Comparison of ENCODE assay signal across 13 mouse cellular contexts in genomic region chr7:80911053-80911452, GRCm38 (mm10). TPM values are rescaled to one million over a fixed set of nuclear protein-coding genes. Genes with fewer than 3 reads are reported as not detected.
DNase-seq lines count a peak whose midpoint lies in the region; ATAC-seq lines count a peak whose summit lies in the region.
"Had no signal": no experiment of that assay in that cellular context is flagged by ENCODE, and none has a peak within 500 bp of the region (broad histone marks: within the 10 kb centered on the region; RNA-seq: fewer than 3 reads in every experiment).

No protein-coding gene starts in this region.

- H3K27ac ChIP-seq in intestine, embryonic 15.5 days = no peak overlapping the region
- H3K27ac ChIP-seq in stomach, embryonic 16.5 days (ENCODE audit: low read length) = no peak overlapping the region
- H3K27ac ChIP-seq: heart, embryonic 15.5 days had no signal

- H3K4me2 ChIP-seq in intestine, embryonic 15.5 days (replicated peaks) = no peak overlapping the region
- no peak overlapping the region for H3K4me2 ChIP-seq in stomach, embryonic 16.5 days (ENCODE audit: low read depth, low read length)
- H3K4me2 ChIP-seq: heart, embryonic 15.5 days had no signal

- 75% methylated on average over 7 of the region's 7 CpGs for WGBS in intestine, embryonic 15.5 days
- WGBS in stomach, embryonic 16.5 days = 73% methylated on average over 7 of the region's 7 CpGs

- peak; percentile 39 for ATAC-seq in intestine, embryonic 15.5 days
- 0 out of 2 replicates have a peak, but pooled peaks have one; percentile 53 for ATAC-seq in stomach, embryonic 16.5 days (ENCODE audit: insufficient read depth, low FRiP score)
- ATAC-seq: hindbrain, embryonic 16.5 days had no signal

- peaks cover 21% of the 10 kb centered on the region; the same call in 1 of the 2 replicates for H3K36me3 ChIP-seq in intestine, embryonic 15.5 days
- H3K36me3 ChIP-seq in stomach, embryonic 16.5 days (ENCODE audit: control insufficient read depth, insufficient read depth, low read length) = 0 out of 2 replicates have a peak, but pooled peaks cover 4% of the 10 kb centered on the region

- intact Hi-C loops in heart, postnatal 10 days (cut with DNase I) = no loop called here

- H3K4me3 ChIP-seq in intestine, embryonic 15.5 days (replicated peaks) = no peak overlapping the region
- H3K4me3 ChIP-seq in stomach, embryonic 16.5 days (replicated peaks; ENCODE audit: low read length) = no peak overlapping the region
- H3K4me3 ChIP-seq: erythroblast, embryonic 14.5 days; heart, embryonic 15.5 days had no signal

- no peak overlapping the region for H3K9ac ChIP-seq in intestine, embryonic 15.5 days
- no peak overlapping the region for H3K9ac ChIP-seq in stomach, embryonic 16.5 days (ENCODE audit: low read length)
- H3K9ac ChIP-seq: heart, embryonic 15.5 days had no signal

- H3K9me3 ChIP-seq in intestine, embryonic 15.5 days = no peaks in the 10 kb centered on the region
- no peaks in the 10 kb centered on the region for H3K9me3 ChIP-seq in stomach, embryonic 16.5 days (replicated peaks; ENCODE audit: control insufficient read depth, low read length)
- H3K9me3 ChIP-seq: heart, embryonic 15.5 days had no signal

- H3K27me3 ChIP-seq in intestine, embryonic 15.5 days (replicated peaks) = no peaks in the 10 kb centered on the region
- no peaks in the 10 kb centered on the region for H3K27me3 ChIP-seq in stomach, embryonic 16.5 days (ENCODE audit: control insufficient read depth, insufficient read depth, low read length)
- H3K27me3 ChIP-seq: heart, embryonic 15.5 days had no signal

- no peaks in the 10 kb centered on the region for H3K4me1 ChIP-seq in intestine, embryonic 15.5 days (replicated peaks)
- H3K4me1 ChIP-seq in stomach, embryonic 16.5 days (ENCODE audit: control insufficient read depth, insufficient read depth, low read length) = no peaks in the 10 kb centered on the region
- H3K4me1 ChIP-seq: heart, embryonic 15.5 days had no signal

- DNase-seq in kidney, postnatal 25 days = peak; percentile 39 to 63
- no peak for DNase-seq in kidney, adult 11 months
- peak; percentile 96 for DNase-seq in R1 (ENCODE audit: low read depth, low spot score)
- no peak for DNase-seq in heart, postnatal 10 days
- no peak for DNase-seq in retina, embryonic 14.5 days (ENCODE audit: low spot score)
- DNase-seq: cerebellum, postnatal 14 days; lung, adult 18-20 months; right cerebral cortex, postnatal 14 days had no signal

RNA-seq across cellular contexts. Expression of gene Nmb, which starts 6.2 kb away (rescaled TPM):
- polyA plus RNA-seq in intestine, embryonic 15.5 days (2015; fragmentation: Nextera tagmentation; extraction: Ambion mirVana) = 4.5 and 4.6 TPM in 2 replicates
- 3.5 and 4.4 TPM in 2 replicates for polyA plus RNA-seq in stomach, embryonic 16.5 days (2015; fragmentation: Nextera tagmentation; extraction: Ambion mirVana)
- 1 to 10 TPM; 2.1 to 6.4 TPM for total RNA-seq in heart, postnatal 10 days (2021)
- polyA plus RNA-seq: erythroblast, embryonic 14.5 days had no signal

RNA-seq across cellular contexts. Expression of gene Wdr73, which starts 10.0 kb away (rescaled TPM):
- 32.8 and 35.7 TPM in 2 replicates for polyA plus RNA-seq in intestine, embryonic 15.5 days (2015; fragmentation: Nextera tagmentation; extraction: Ambion mirVana)
- polyA plus RNA-seq in stomach, embryonic 16.5 days (2015; fragmentation: Nextera tagmentation; extraction: Ambion mirVana) = 25.2 and 29.1 TPM in 2 replicates
- total RNA-seq in heart, postnatal 10 days (2021) = 10 to 100 TPM in 1 of 2 experiments, 1 to 10 TPM in 1; 7.9 to 10.6 TPM

RNA-seq across cellular contexts. Expression of gene Sec11a, which starts 36.5 kb away (rescaled TPM):
- polyA plus RNA-seq in intestine, embryonic 15.5 days (2015; fragmentation: Nextera tagmentation; extraction: Ambion mirVana) = 246 and 254 TPM in 2 replicates
- 227 and 228 TPM in 2 replicates for polyA plus RNA-seq in stomach, embryonic 16.5 days (2015; fragmentation: Nextera tagmentation; extraction: Ambion mirVana)
- 10 to 100 TPM; 70.2 to 75.0 TPM for total RNA-seq in heart, postnatal 10 days (2021)

RNA-seq across cellular contexts. Expression of gene Zscan2, which starts 50.3 kb away (rescaled TPM):
- 1.1 and 1.6 TPM in 2 replicates for polyA plus RNA-seq in intestine, embryonic 15.5 days (2015; fragmentation: Nextera tagmentation; extraction: Ambion mirVana)
- polyA plus RNA-seq in stomach, embryonic 16.5 days (2015; fragmentation: Nextera tagmentation; extraction: Ambion mirVana) = 1.4 and 1.6 TPM in 2 replicates
- 1 to 10 TPM; 8.0 to 9.6 TPM for total RNA-seq in heart, postnatal 10 days (2021)

Comparison
In these comparisons a context has a peak if more than half of its experiments do, and no peak if none do; other contexts are left out.
1. DNase-seq: peak in kidney, postnatal 25 days (2 of 2) and R1 (single experiment); none in kidney, adult 11 months (single experiment), heart, postnatal 10 days (0 of 2) and retina, embryonic 14.5 days (single experiment).